Comparison of ENCODE assay signal across 12 mouse cellular contexts in genomic region chr5:132649771-132650170, GRCm38 (mm10).
"Had no signal": no experiment of that assay in that cellular context is flagged by ENCODE, and none has a peak within 500 bp of the region (broad histone marks: within the 10 kb centered on the region; RNA-seq: fewer than 3 reads in every experiment).

No protein-coding gene starts in this region.

- H3K9me3 ChIP-seq: kidney, embryonic 15.5 days; limb, embryonic 15.5 days; liver, embryonic 13.5 days; lung, embryonic 15.5 days; midbrain, embryonic 12.5 days had no signal

- H3K4me2 ChIP-seq: kidney, embryonic 15.5 days; limb, embryonic 15.5 days; liver, embryonic 13.5 days; lung, embryonic 15.5 days; midbrain, embryonic 12.5 days had no signal

- DNase-seq: kidney, adult 2 months; kidney, postnatal 25 days; liver, embryonic 13.5 days; liver, postnatal 0 days; lung, postnatal 14 days; thymus, postnatal 4 days had no signal

- H3K27me3 ChIP-seq: kidney, embryonic 15.5 days; limb, embryonic 15.5 days; liver, embryonic 13.5 days; lung, embryonic 15.5 days had no signal

- ATAC-seq: inflammation-experienced regulatory T-cells, adult 6 months; liver, postnatal 0 days had no signal

- H3K9ac ChIP-seq: kidney, embryonic 15.5 days; limb, embryonic 15.5 days; liver, embryonic 13.5 days; liver, postnatal 0 days; lung, embryonic 15.5 days; midbrain, embryonic 12.5 days had no signal

- H3K27ac ChIP-seq: kidney, embryonic 15.5 days; limb, embryonic 15.5 days; liver, embryonic 13.5 days; lung, embryonic 15.5 days; macrophage; midbrain, embryonic 12.5 days had no signal

- H3K4me3 ChIP-seq: kidney, embryonic 15.5 days; limb, embryonic 15.5 days; liver, embryonic 13.5 days; lung, embryonic 15.5 days; midbrain, embryonic 12.5 days had no signal

- H3K36me3 ChIP-seq: kidney, embryonic 15.5 days; limb, embryonic 15.5 days; liver, embryonic 13.5 days; lung, embryonic 15.5 days; midbrain, embryonic 12.5 days had no signal
